Mouse (Mus musculus): ENCODE data around the gene Hs3st1.

DNA sequence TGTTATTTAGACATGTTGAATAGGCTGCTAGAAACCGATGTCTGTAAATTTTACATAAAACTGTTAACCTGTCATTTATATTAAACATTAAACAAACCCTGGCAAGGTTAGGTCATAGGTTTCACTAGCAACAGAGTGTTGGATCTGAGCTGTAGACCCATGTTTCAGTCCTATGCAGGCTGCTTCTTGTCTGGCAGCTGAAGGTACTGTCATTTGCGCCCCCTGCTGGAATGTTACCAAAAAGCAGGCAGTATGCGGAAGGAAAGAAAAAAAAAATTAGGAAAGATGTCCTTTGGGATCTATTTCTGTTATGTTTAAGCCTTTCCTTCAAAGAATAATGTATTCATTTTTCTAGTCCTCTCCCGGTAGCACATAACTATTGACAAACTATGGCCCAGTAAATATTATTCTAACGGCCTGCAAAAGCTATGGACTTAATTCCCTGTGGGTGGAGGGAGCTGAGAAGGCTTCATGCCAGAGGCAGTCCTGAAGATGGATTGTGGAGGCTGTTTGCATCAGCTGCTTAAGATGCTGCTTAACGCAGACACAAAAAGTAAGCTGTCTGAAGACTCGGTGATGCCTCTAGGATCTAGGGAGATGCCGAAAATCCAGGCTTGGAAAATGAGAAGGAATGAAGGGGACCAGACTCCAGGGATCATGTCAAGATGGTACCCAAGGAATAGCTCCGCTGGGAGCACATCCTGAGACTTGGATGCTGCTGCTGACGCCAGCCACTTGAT lies 115.7 kb downstream of the Hs3st1 start:
- TF ChIP-seq CTCF (IDR thresholded peaks at IDR 0.05; ENCODE audit: low read depth, low read length) (peak; percentile 33; the same call in 1 of the 2 replicates), POLR2A (IDR thresholded peaks at IDR 0.05; ENCODE audit: borderline replicate concordance, low read depth, low read length) (no peak)
